In the genomic region with DNA sequence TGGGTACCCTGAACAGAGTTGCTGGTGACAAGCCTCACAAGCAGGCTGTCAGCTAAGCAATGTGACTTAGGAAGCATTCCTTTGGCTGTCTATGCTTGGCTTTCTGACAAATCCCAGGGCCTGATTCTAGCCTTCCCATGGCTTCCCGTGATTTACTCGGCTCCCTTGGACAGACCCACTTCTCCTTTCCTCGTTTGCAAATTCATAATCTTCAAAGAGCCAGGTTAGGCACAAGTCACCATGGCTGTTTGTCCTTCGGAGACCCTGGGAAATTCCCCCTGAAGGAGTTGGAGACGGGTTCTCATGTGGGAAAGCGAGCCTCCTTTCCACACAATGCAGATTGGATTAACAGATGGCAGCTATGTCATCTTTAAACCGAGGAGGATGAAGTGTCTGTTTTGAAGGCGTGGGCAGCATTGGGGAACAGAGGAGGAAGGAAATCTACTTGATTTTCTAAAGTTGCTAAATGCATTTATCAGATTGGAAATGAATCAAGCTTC, we compare ENCODE assay signal across 15 mouse cellular contexts. TPM values are rescaled to one million over a fixed set of nuclear protein-coding genes. Genes with fewer than 3 reads are reported as not detected.
DNase-seq lines count a peak whose midpoint lies in the region; ATAC-seq lines count a peak whose summit lies in the region.
"Had no signal": no experiment of that assay in that cellular context is flagged by ENCODE, and none has a peak within 500 bp of the region (broad histone marks: within the 10 kb centered on the region; RNA-seq: fewer than 3 reads in every experiment).

No protein-coding gene starts in this region.

- H3K4me2 ChIP-seq in lung, embryonic 16.5 days (ENCODE audit: low read depth, low read length): no peak overlapping the region
- H3K4me2 ChIP-seq in heart, embryonic 12.5 days: peak overlapping the region; percentile 44
- no peak overlapping the region for H3K4me2 ChIP-seq in stomach, embryonic 16.5 days (ENCODE audit: low read depth, low read length)
- H3K4me2 ChIP-seq in midbrain, embryonic 14.5 days (ENCODE audit: low read length): no peak overlapping the region
- no peak overlapping the region for H3K4me2 ChIP-seq in hindbrain, embryonic 14.5 days (replicated peaks)

- H3K36me3 ChIP-seq in lung, embryonic 16.5 days (ENCODE audit: control insufficient read depth, insufficient read depth, low read length): no peaks in the 10 kb centered on the region
- H3K36me3 ChIP-seq in heart, embryonic 12.5 days: no peaks in the 10 kb centered on the region
- H3K36me3 ChIP-seq in stomach, embryonic 16.5 days (ENCODE audit: control insufficient read depth, insufficient read depth, low read length): no peaks in the 10 kb centered on the region
- H3K36me3 ChIP-seq in midbrain, embryonic 14.5 days (ENCODE audit: control insufficient read depth, insufficient read depth, low read length): no peaks in the 10 kb centered on the region
- no peaks in the 10 kb centered on the region for H3K36me3 ChIP-seq in hindbrain, embryonic 14.5 days (replicated peaks; ENCODE audit: control insufficient read depth, insufficient read depth)

- H3K27me3 ChIP-seq in lung, embryonic 16.5 days (ENCODE audit: control insufficient read depth, insufficient read depth, low read depth, low read length): no peaks in the 10 kb centered on the region
- H3K27me3 ChIP-seq in heart, embryonic 12.5 days (replicated peaks): no peaks in the 10 kb centered on the region
- H3K27me3 ChIP-seq in stomach, embryonic 16.5 days (ENCODE audit: control insufficient read depth, insufficient read depth, low read length): no peaks in the 10 kb centered on the region
- no peaks in the 10 kb centered on the region for H3K27me3 ChIP-seq in midbrain, embryonic 14.5 days (ENCODE audit: control insufficient read depth, insufficient read depth, low read length)
- H3K27me3 ChIP-seq in hindbrain, embryonic 14.5 days (ENCODE audit: control insufficient read depth, insufficient read depth, low read length): no peaks in the 10 kb centered on the region

- 0 out of 2 replicates have a peak, but pooled peaks have one; percentile 46 for ATAC-seq in lung, embryonic 16.5 days (ENCODE audit: low read depth)
- ATAC-seq in heart, embryonic 12.5 days (ENCODE audit: insufficient number of reproducible peaks, low FRiP score): 0 out of 2 replicates have a peak, but pooled peaks have one; percentile 60
- ATAC-seq in stomach, embryonic 16.5 days (ENCODE audit: insufficient read depth, low FRiP score): no peak
- ATAC-seq in midbrain, embryonic 14.5 days (ENCODE audit: low FRiP score, low TSS enrichment): no peak
- no peak for ATAC-seq in hindbrain, embryonic 14.5 days (ENCODE audit: low FRiP score)
- ATAC-seq: inflammation-experienced regulatory T-cells, adult 6 months had no signal

- no peaks in the 10 kb centered on the region for H3K9me3 ChIP-seq in lung, embryonic 16.5 days (ENCODE audit: control insufficient read depth, low read length)
- H3K9me3 ChIP-seq in heart, embryonic 12.5 days (replicated peaks): no peaks in the 10 kb centered on the region
- H3K9me3 ChIP-seq in stomach, embryonic 16.5 days (replicated peaks; ENCODE audit: control insufficient read depth, low read length): no peaks in the 10 kb centered on the region
- H3K9me3 ChIP-seq in midbrain, embryonic 14.5 days (ENCODE audit: control insufficient read depth, low read length): no peaks in the 10 kb centered on the region
- no peaks in the 10 kb centered on the region for H3K9me3 ChIP-seq in hindbrain, embryonic 14.5 days (ENCODE audit: control insufficient read depth, low read length)

- intact Hi-C loops in heart, postnatal 25 days (cut with DNase I): no loop called here

- 19% methylated on average over 8 of the region's 8 CpGs for WGBS in lung, embryonic 16.5 days
- 17% methylated on average over 8 of the region's 8 CpGs for WGBS in heart, embryonic 12.5 days
- WGBS in stomach, embryonic 16.5 days: 34% methylated on average over 8 of the region's 8 CpGs
- 36% methylated on average over 8 of the region's 8 CpGs for WGBS in midbrain, embryonic 14.5 days
- 55% methylated on average over 8 of the region's 8 CpGs for WGBS in hindbrain, embryonic 14.5 days

- peak; percentile 97 for DNase-seq in heart, adult 11 months
- DNase-seq in heart, postnatal 25 days (ENCODE audit: low spot score): no peak
- DNase-seq in lung, postnatal 25 days (ENCODE audit: low spot score): no peak
- DNase-seq in midbrain, embryonic 14.5 days: no peak
- DNase-seq in hindbrain, embryonic 14.5 days (ENCODE audit: low spot score): no peak
- DNase-seq: adrenal gland, postnatal 14 days; cerebellum, adult 18-20 months; thymus, postnatal 4 days had no signal

- H3K9ac ChIP-seq in lung, embryonic 16.5 days (ENCODE audit: low read length): no peak overlapping the region
- H3K9ac ChIP-seq in heart, embryonic 12.5 days: no peak overlapping the region; the same call in 1 of the 2 replicates
- H3K9ac ChIP-seq in stomach, embryonic 16.5 days (ENCODE audit: low read length): no peak overlapping the region
- no peak overlapping the region for H3K9ac ChIP-seq in midbrain, embryonic 14.5 days (replicated peaks; ENCODE audit: low read length)
- H3K9ac ChIP-seq in hindbrain, embryonic 14.5 days: no peak overlapping the region
- H3K9ac ChIP-seq: liver, embryonic 14.5 days had no signal

- H3K27ac ChIP-seq in lung, embryonic 16.5 days (ENCODE audit: low read length): peak overlapping the region; percentile 31
- H3K27ac ChIP-seq in heart, embryonic 12.5 days (ENCODE audit: poor library complexity, severe bottlenecking): peak overlapping the region; percentile 76
- H3K27ac ChIP-seq in stomach, embryonic 16.5 days (ENCODE audit: low read length): peak overlapping the region; percentile 25; the same call in 1 of the 2 replicates
- no peak overlapping the region for H3K27ac ChIP-seq in midbrain, embryonic 14.5 days (replicated peaks; ENCODE audit: low read depth, low read length)
- H3K27ac ChIP-seq in hindbrain, embryonic 14.5 days: no peak overlapping the region
- H3K27ac ChIP-seq: liver, embryonic 14.5 days had no signal

- H3K4me1 ChIP-seq in lung, embryonic 16.5 days (replicated peaks; ENCODE audit: control insufficient read depth, insufficient read depth, low read length): peaks cover 6% of the 10 kb centered on the region
- peaks cover 15% of the 10 kb centered on the region for H3K4me1 ChIP-seq in heart, embryonic 12.5 days (replicated peaks)
- peaks cover under 1% of the 10 kb centered on the region; the same call in 1 of the 2 replicates for H3K4me1 ChIP-seq in stomach, embryonic 16.5 days (ENCODE audit: control insufficient read depth, insufficient read depth, low read length)
- no peaks in the 10 kb centered on the region for H3K4me1 ChIP-seq in midbrain, embryonic 14.5 days (ENCODE audit: control insufficient read depth, insufficient read depth, low read length)
- H3K4me1 ChIP-seq in hindbrain, embryonic 14.5 days (replicated peaks; ENCODE audit: control insufficient read depth, insufficient read depth, low read length): no peaks in the 10 kb centered on the region

- H3K4me3 ChIP-seq in lung, embryonic 16.5 days (ENCODE audit: low read length): no peak overlapping the region
- no peak overlapping the region for H3K4me3 ChIP-seq in heart, embryonic 12.5 days
- H3K4me3 ChIP-seq in stomach, embryonic 16.5 days (replicated peaks; ENCODE audit: low read length): no peak overlapping the region
- H3K4me3 ChIP-seq in midbrain, embryonic 14.5 days (replicated peaks; ENCODE audit: low read depth, low read length): no peak overlapping the region
- H3K4me3 ChIP-seq in hindbrain, embryonic 14.5 days (replicated peaks; ENCODE audit: low read length): no peak overlapping the region

RNA-seq across cellular contexts. Expression of a gene that starts 8.2 kb away (rescaled TPM):
- total RNA-seq in heart, postnatal 25 days (2021): 100 to 1,000 TPM; 157 to 191 TPM
- 142 and 151 TPM in 2 replicates for polyA plus RNA-seq in lung, embryonic 16.5 days (2015; fragmentation: Nextera tagmentation; extraction: Ambion mirVana)
- 186 and 202 TPM in 2 replicates for polyA plus RNA-seq in heart, embryonic 12.5 days (2016; fragmentation: Nextera tagmentation; extraction: Ambion mirVana)
- 170 and 217 TPM in 2 replicates for polyA plus RNA-seq in stomach, embryonic 16.5 days (2015; fragmentation: Nextera tagmentation; extraction: Ambion mirVana)
- polyA plus RNA-seq in midbrain, embryonic 14.5 days (2014; fragmentation: Nextera tagmentation; extraction: Ambion mirVana): 23.0 and 30.1 TPM in 2 replicates
- polyA plus RNA-seq in hindbrain, embryonic 14.5 days (2014; fragmentation: Nextera tagmentation; extraction: Ambion mirVana): 40.1 and 43.6 TPM in 2 replicates

RNA-seq across cellular contexts. Expression of a gene that starts 8.3 kb away (rescaled TPM):
- 1 to 10 TPM; 1.3 to 3.1 TPM for total RNA-seq in heart, postnatal 25 days (2021)
- polyA plus RNA-seq in lung, embryonic 16.5 days (2015; fragmentation: Nextera tagmentation; extraction: Ambion mirVana): 0.24 and 0.58 TPM in 2 replicates
- polyA plus RNA-seq in heart, embryonic 12.5 days (2016; fragmentation: Nextera tagmentation; extraction: Ambion mirVana): 0.14 and 0.19 TPM in 2 replicates
- 0.32 and 1.1 TPM in 2 replicates for polyA plus RNA-seq in stomach, embryonic 16.5 days (2015; fragmentation: Nextera tagmentation; extraction: Ambion mirVana)
- 1.3 and 1.6 TPM in 2 replicates for polyA plus RNA-seq in midbrain, embryonic 14.5 days (2014; fragmentation: Nextera tagmentation; extraction: Ambion mirVana)
- polyA plus RNA-seq in hindbrain, embryonic 14.5 days (2014; fragmentation: Nextera tagmentation; extraction: Ambion mirVana): 1.1 and 1.6 TPM in 2 replicates

RNA-seq across cellular contexts. Expression of a gene that starts 31.2 kb away (rescaled TPM):
- total RNA-seq in heart, postnatal 25 days (2021): not detected
- 0.03 TPM in 2 replicates for polyA plus RNA-seq in lung, embryonic 16.5 days (2015; fragmentation: Nextera tagmentation; extraction: Ambion mirVana)
- polyA plus RNA-seq in heart, embryonic 12.5 days (2016; fragmentation: Nextera tagmentation; extraction: Ambion mirVana): not detected in 2 replicates
- polyA plus RNA-seq in stomach, embryonic 16.5 days (2015; fragmentation: Nextera tagmentation; extraction: Ambion mirVana): 0.05 and 0.15 TPM in 2 replicates
- polyA plus RNA-seq in midbrain, embryonic 14.5 days (2014; fragmentation: Nextera tagmentation; extraction: Ambion mirVana): not detected in 2 replicates
- polyA plus RNA-seq in hindbrain, embryonic 14.5 days (2014; fragmentation: Nextera tagmentation; extraction: Ambion mirVana): 0.07 TPM in 1 of 2 replicates, not detected in the other
- total RNA-seq: gastrocnemius, adult 8-10 months; left cerebral cortex, adult 8-10 months had no signal
- polyA plus RNA-seq: inflammation-experienced regulatory T-cells, adult 6 months had no signal

RNA-seq across cellular contexts. Expression of a gene that starts 52.1 kb away (rescaled TPM):
- total RNA-seq in heart, postnatal 25 days (2021): 1 to 10 TPM; 3.5 to 4.3 TPM
- 0.24 and 0.55 TPM in 2 replicates for polyA plus RNA-seq in lung, embryonic 16.5 days (2015; fragmentation: Nextera tagmentation; extraction: Ambion mirVana)
- 0.17 and 0.32 TPM in 2 replicates for polyA plus RNA-seq in heart, embryonic 12.5 days (2016; fragmentation: Nextera tagmentation; extraction: Ambion mirVana)
- polyA plus RNA-seq in stomach, embryonic 16.5 days (2015; fragmentation: Nextera tagmentation; extraction: Ambion mirVana): 0.96 and 1.4 TPM in 2 replicates
- 5.0 and 5.9 TPM in 2 replicates for polyA plus RNA-seq in midbrain, embryonic 14.5 days (2014; fragmentation: Nextera tagmentation; extraction: Ambion mirVana)
- polyA plus RNA-seq in hindbrain, embryonic 14.5 days (2014; fragmentation: Nextera tagmentation; extraction: Ambion mirVana): 3.4 and 4.2 TPM in 2 replicates
- polyA plus RNA-seq: inflammation-experienced regulatory T-cells, adult 6 months had no signal

Comparison
In these comparisons a context has a peak if more than half of its experiments do, and no peak if none do; other contexts are left out.
1. ATAC-seq: peak in lung, embryonic 16.5 days (single experiment) and heart, embryonic 12.5 days (single experiment); none in stomach, embryonic 16.5 days (single experiment), midbrain, embryonic 14.5 days (single experiment) and hindbrain, embryonic 14.5 days (single experiment).
2. H3K27ac ChIP-seq: peak in lung, embryonic 16.5 days (single experiment), heart, embryonic 12.5 days (single experiment) and stomach, embryonic 16.5 days (single experiment); none in midbrain, embryonic 14.5 days (single experiment) and hindbrain, embryonic 14.5 days (single experiment).